Mouse (Mus musculus): Measurements from ENCODE around the gene Phlpp1.

GRCm38 (mm10) chr1:106131697-106132349 lies 39.7 kb upstream of the Phlpp1 start:
- no peak for TF ChIP-seq CTCF (IDR thresholded peaks at IDR 0.05; ENCODE audit: extremely low read depth, insufficient read depth, low read length)
- TF ChIP-seq POLR2A (IDR thresholded peaks at IDR 0.05; ENCODE audit: extremely low read depth, insufficient read depth, low read length): no peak

Measured in cortical plate, adult 2 months (tissue).